Mouse (Mus musculus) liver, embryonic 15.5 days (tissue): ENCODE measurements around the gene Usp36. TPM values are rescaled to one million over a fixed set of nuclear protein-coding genes. Genes with fewer than 3 reads are reported as not detected.
A peak's percentile ranks its signal among the peaks of the same experiment; 100 is the strongest.

ENCODE experiments used
- ATAC-seq: fragments of 200-750 bp; cut with Nextera tagmentation; 2 replicates; pipeline ENCODE4 v1.8.0; 2017; ENCODE audit warnings: moderate number of reproducible peaks, mild to moderate bottlenecking, moderate library complexity; ENCODE audit not compliant: insufficient read depth
- H3K27ac ChIP-seq: fragments of 300-500 bp; sonication (generic); replicated peaks from 2 replicates; pipeline ENCODE4 v1.5.1; 2015; ENCODE audit warnings: mild to moderate bottlenecking, inconsistent platforms
- H3K27me3 ChIP-seq: fragments of 300-500 bp; sonication (generic); 2 replicates; pipeline ENCODE4 v1.6.1; 2015; ENCODE audit warnings: mild to moderate bottlenecking, inconsistent platforms
- H3K36me3 ChIP-seq: fragments of 300-500 bp; sonication (generic); replicated peaks from 2 replicates; pipeline ENCODE4 v1.6.1; 2015; ENCODE audit warnings: moderate library complexity, mild to moderate bottlenecking, inconsistent platforms
- H3K4me1 ChIP-seq: fragments of 300-500 bp; sonication (generic); replicated peaks from 2 replicates; pipeline ENCODE4 v1.6.1; 2015; ENCODE audit warnings: inconsistent platforms
- H3K4me2 ChIP-seq: fragments of 300-500 bp; sonication (generic); 2 replicates; pipeline ENCODE4 v1.6.1; 2015; ENCODE audit warnings: moderate library complexity, mild to moderate bottlenecking, inconsistent platforms
- H3K4me3 ChIP-seq: fragments of 300-500 bp; sonication (generic); replicated peaks from 2 replicates; pipeline ENCODE4 v1.5.1; 2015; ENCODE audit warnings: mild to moderate bottlenecking, inconsistent platforms
- H3K9ac ChIP-seq: fragments of 300-500 bp; sonication (generic); 2 replicates; pipeline ENCODE4 v1.6.1; 2015; ENCODE audit warnings: moderate library complexity, mild to moderate bottlenecking, inconsistent platforms
- H3K9me3 ChIP-seq: fragments of 300-500 bp; sonication (generic); replicated peaks from 2 replicates; pipeline ENCODE4 v1.6.1; 2016; ENCODE audit warnings: inconsistent platforms
- WGBS: fragments of 180-500 bp; shearing (Covaris S2); methylation state at CpG from one replicate; pipeline ENCODE4 v1.1.7; 2015; ENCODE audit warnings: mixed read lengths; ENCODE audit not compliant: insufficient replicate concordance; 5-methylcytosine and 5-hydroxymethylcytosine counted together
- polyA plus RNA-seq: library from polyadenylated mRNA; unstranded; fragments of >200 nt; fragmentation: Nextera tagmentation; extraction: Ambion mirVana; gene quantifications from 2 replicates; pipeline ENCODE4 v1.2.1, GENCODE M21; 2015

The Usp36 gene
- polyA plus RNA-seq: 5.9 and 6.6 TPM in 2 replicates

GRCm38 (mm10) chr11:118289999-118290889, at the start of gene Usp36:
Gene Usp36, minus strand, starts transcription at chr11:118290244.
- peak within 1 kb of the TSS; percentile 82 for H3K4me3 ChIP-seq
- WGBS: 1% methylated on average over 68 of the region's 68 CpGs
- peak; percentile 98 for ATAC-seq

DNA sequence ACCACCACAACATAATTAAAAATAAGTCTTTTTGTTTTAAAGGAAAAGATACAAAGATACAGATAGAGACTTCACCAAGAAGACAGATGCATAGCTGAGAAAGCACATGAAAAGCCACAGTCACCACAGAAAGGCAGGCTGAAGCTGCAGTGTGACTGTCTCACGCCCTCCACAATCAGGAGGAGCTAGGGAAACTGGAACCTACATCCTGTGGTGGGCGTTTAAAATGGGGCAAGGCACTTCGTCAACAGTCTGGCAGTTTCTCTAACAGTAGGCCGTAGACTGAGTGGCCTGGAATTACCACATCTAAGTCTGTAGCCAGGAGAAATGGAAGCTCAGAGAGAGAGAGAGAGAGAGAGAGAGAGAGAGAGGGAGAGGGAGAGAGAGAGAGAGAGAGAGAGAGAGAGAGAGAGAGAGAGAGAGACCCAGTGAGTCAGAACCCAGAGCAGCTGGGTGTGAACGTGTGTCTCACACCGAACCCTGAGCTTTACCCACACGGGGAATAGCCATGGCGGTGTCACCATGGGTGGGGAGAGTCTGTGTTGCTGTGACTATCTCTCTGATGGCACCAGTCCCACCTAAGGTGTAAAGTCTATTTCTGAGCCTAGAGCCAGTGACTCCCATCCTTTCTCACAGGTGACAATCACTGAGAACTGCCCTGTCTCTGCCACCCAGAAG, 47.6 kb upstream of the Usp36 start:
- Histone ChIP-seq H3K27me3 (0 out of 2 replicates have a peak, but pooled peaks cover under 1% of the 10 kb centered on the region), H3K4me2 (no peak overlapping the region), H3K36me3 (no peaks in the 10 kb centered on the region), H3K4me3 (no peak overlapping the region), H3K4me1 (no peaks in the 10 kb centered on the region), H3K9ac (no peak overlapping the region), H3K27ac (no peak overlapping the region), H3K9me3 (no peaks in the 10 kb centered on the region)
- 38% methylated on average over 8 of the region's 8 CpGs for WGBS
- ATAC-seq: no peak

More at GRCm38 (mm10) chr11:118289999-118290889, at the start of gene Usp36:
- Histone ChIP-seq H3K27ac (peak within 1 kb of the TSS; percentile 78), H3K9ac (peak within 1 kb of the TSS; percentile 77), H3K9me3 (no peaks in the 10 kb centered on the region), H3K27me3 (no peaks in the 10 kb centered on the region; the same call in 1 of the 2 replicates), H3K4me1 (peaks cover 27% of the 10 kb centered on the region), H3K36me3 (peaks cover 25% of the 10 kb centered on the region), H3K4me2 (peak within 1 kb of the TSS; percentile 98)

DNA sequence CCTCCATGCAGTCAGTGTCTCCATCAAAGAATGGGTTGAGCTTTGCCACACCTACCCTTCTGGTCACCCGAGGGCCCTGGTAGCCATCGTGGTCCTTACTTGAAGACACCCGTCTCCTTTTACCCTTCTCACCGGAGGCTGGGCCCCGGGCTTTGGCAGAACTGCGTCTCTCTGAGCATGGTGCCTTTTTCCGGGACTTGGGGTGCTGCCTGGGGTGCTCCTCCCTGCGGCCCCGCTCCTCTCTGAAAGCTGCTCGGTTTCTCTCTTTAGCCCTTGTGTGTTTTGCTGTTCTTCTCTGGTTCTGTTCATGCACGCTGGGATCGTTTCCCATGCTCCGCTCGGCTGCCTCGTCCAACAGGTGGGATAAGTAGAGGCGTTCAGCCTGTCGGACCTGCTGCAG, 43.4 kb upstream of the Usp36 start:
- no peak overlapping the region for H3K9ac ChIP-seq
- H3K4me3 ChIP-seq: no peak overlapping the region
- 76% methylated on average over 17 of the region's 17 CpGs for WGBS
- H3K27me3 ChIP-seq: no peaks in the 10 kb centered on the region
- H3K9me3 ChIP-seq: no peaks in the 10 kb centered on the region
- H3K4me2 ChIP-seq: no peak overlapping the region
- no peaks in the 10 kb centered on the region for H3K36me3 ChIP-seq
- ATAC-seq: no peak
- H3K4me1 ChIP-seq: no peaks in the 10 kb centered on the region
- no peak overlapping the region for H3K27ac ChIP-seq

DNA sequence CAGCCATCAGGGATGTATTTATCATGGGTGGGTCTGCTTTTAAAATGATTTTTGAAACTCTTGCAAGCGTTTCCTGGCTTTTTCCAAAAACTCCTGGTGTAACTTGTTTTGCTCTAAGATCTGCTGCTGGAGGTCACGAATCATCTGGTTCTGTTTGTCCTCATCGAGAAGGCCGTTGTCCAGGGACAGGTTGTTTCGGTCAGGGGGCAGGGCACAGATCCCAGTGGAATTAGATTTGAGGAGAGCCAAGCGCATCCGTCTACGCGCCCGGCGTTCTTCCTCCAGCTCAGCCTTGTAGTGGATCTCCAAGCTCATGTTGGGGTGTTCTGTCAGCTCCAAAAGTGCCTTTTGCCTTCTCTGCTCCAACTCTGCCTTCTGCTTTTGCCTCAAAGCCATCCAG, 42.3 kb upstream of the Usp36 start:
- H3K36me3 ChIP-seq: no peaks in the 10 kb centered on the region
- no peak for ATAC-seq
- H3K4me3 ChIP-seq: no peak overlapping the region
- H3K4me2 ChIP-seq: no peak overlapping the region
- no peaks in the 10 kb centered on the region for H3K27me3 ChIP-seq
- H3K9me3 ChIP-seq: no peaks in the 10 kb centered on the region
- no peaks in the 10 kb centered on the region for H3K4me1 ChIP-seq
- WGBS: 78% methylated on average over 11 of the region's 11 CpGs
- H3K9ac ChIP-seq: no peak overlapping the region
- H3K27ac ChIP-seq: no peak overlapping the region

GRCm38 (mm10) chr11:118330777-118331176, 40.7 kb upstream of the Usp36 start:
- ATAC-seq: no peak
- Histone ChIP-seq H3K4me1 (no peaks in the 10 kb centered on the region), H3K9me3 (no peaks in the 10 kb centered on the region), H3K4me2 (no peak overlapping the region), H3K27me3 (peaks cover 3% of the 10 kb centered on the region; the same call in 1 of the 2 replicates), H3K27ac (no peak overlapping the region), H3K9ac (no peak overlapping the region), H3K36me3 (no peaks in the 10 kb centered on the region), H3K4me3 (no peak overlapping the region)
- 79% methylated on average over 16 of the region's 16 CpGs for WGBS

DNA sequence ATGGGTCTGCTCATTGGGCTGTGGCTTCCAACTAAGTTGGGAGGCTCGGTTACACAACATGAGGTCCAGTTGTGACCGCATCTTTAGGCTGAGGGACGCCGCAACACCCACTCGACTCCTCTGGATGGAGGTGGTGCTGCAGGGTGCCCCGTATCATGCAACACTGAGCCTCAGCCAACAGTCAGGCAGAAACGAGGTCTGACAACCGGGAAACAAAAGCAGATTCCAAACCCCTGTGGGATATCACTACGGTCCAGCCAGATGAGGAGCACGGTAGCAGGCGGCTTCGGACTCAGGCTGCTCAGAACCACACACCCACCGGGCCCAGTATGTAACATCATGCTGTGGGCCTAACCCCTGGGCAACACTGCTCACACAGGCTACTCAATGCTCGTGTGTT, 40.3 kb upstream of the Usp36 start:
- H3K9ac ChIP-seq: no peak overlapping the region
- H3K4me2 ChIP-seq: no peak overlapping the region
- H3K4me3 ChIP-seq: no peak overlapping the region
- H3K27ac ChIP-seq: no peak overlapping the region
- H3K9me3 ChIP-seq: no peaks in the 10 kb centered on the region
- WGBS: 78% methylated on average over 14 of the region's 14 CpGs
- H3K36me3 ChIP-seq: no peaks in the 10 kb centered on the region
- no peaks in the 10 kb centered on the region for H3K4me1 ChIP-seq
- ATAC-seq: no peak
- H3K27me3 ChIP-seq: peaks cover 3% of the 10 kb centered on the region; the same call in 1 of the 2 replicates

GRCm38 (mm10) chr11:118328947-118329346, 38.9 kb upstream of the Usp36 start:
- H3K4me3 ChIP-seq: no peak overlapping the region
- H3K4me2 ChIP-seq: no peak overlapping the region
- no peak for ATAC-seq
- H3K27ac ChIP-seq: no peak overlapping the region
- H3K9ac ChIP-seq: no peak overlapping the region
- peaks cover 3% of the 10 kb centered on the region; the same call in 1 of the 2 replicates for H3K27me3 ChIP-seq
- H3K4me1 ChIP-seq: no peaks in the 10 kb centered on the region
- WGBS: 70% methylated on average over 5 of the region's 5 CpGs
- no peaks in the 10 kb centered on the region for H3K36me3 ChIP-seq
- no peaks in the 10 kb centered on the region for H3K9me3 ChIP-seq

GRCm38 (mm10) chr11:118328511-118328910, 38.5 kb upstream of the Usp36 start:
- no peak overlapping the region for H3K27ac ChIP-seq
- WGBS: 73% methylated on average over 6 of the region's 6 CpGs
- H3K36me3 ChIP-seq: no peaks in the 10 kb centered on the region
- no peaks in the 10 kb centered on the region for H3K9me3 ChIP-seq
- H3K4me3 ChIP-seq: no peak overlapping the region
- H3K4me1 ChIP-seq: no peaks in the 10 kb centered on the region; the same call in 1 of the 2 replicates
- H3K27me3 ChIP-seq: peaks cover 3% of the 10 kb centered on the region; the same call in 1 of the 2 replicates
- no peak overlapping the region for H3K9ac ChIP-seq
- ATAC-seq: no peak
- no peak overlapping the region for H3K4me2 ChIP-seq

DNA sequence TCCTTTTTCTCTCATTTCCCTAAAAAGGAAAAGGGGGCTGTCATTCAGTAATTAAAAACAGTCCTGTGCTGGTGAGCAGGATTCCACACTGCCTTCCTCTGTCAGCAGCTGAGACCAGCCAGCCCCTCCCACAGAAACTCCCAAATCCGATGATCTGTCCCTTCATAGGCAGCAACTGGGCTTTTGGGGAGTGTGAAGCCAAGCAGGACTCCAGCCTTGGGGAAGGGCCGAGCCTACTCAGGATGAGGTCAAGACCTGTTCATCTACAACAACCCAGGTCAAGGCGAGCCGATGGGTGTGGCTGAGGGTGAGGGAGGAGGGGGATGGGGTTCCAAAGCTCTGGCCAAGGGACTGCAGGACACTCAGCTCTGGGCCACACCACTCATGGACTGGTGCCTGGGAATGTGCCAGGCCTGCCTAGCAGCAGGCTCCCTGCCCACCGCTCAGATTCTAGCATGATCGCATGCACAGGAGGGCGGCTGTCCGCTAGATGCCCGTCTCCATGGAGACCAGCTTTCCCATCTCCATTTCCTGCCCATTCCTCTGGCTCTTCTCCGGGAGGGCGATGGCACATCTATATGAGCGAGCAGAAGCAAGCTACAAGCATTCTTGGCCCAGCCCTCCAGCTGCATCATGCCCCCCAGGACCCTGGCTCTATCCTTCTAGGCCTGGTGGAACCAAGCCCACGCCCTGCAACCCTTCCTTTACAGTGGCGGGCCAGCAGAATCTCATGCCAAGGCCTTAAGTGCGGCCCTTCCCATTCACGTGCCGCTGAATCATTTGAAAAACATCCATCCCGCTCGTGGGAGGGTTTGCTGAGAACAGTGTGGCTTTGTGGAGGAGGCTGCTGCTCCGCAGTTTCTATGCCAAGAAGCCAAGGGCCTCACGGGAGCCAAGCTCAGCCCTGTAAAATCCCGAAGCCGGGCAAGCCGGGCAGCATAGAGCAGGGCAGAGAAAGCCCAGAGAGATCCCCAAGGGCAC, 37.2 kb upstream of the Usp36 start:
- H3K27me3 ChIP-seq: peaks cover 3% of the 10 kb centered on the region; the same call in 1 of the 2 replicates
- 72% methylated on average over 24 of the region's 24 CpGs for WGBS
- H3K9ac ChIP-seq: no peak overlapping the region
- H3K9me3 ChIP-seq: no peaks in the 10 kb centered on the region
- H3K4me1 ChIP-seq: no peaks in the 10 kb centered on the region; the same call in 1 of the 2 replicates
- no peak for ATAC-seq
- no peak overlapping the region for H3K27ac ChIP-seq
- no peak overlapping the region for H3K4me2 ChIP-seq
- H3K36me3 ChIP-seq: no peaks in the 10 kb centered on the region
- H3K4me3 ChIP-seq: no peak overlapping the region

- no peak overlapping the region for H3K9ac ChIP-seq
- 64% methylated on average over 4 of the region's 4 CpGs for WGBS
- no peaks in the 10 kb centered on the region for H3K36me3 ChIP-seq
- H3K27me3 ChIP-seq: peaks cover 3% of the 10 kb centered on the region; the same call in 1 of the 2 replicates
- H3K4me1 ChIP-seq: no peaks in the 10 kb centered on the region; the same call in 1 of the 2 replicates
- no peak for ATAC-seq
- H3K4me2 ChIP-seq: no peak overlapping the region
- no peaks in the 10 kb centered on the region for H3K9me3 ChIP-seq
- no peak overlapping the region for H3K4me3 ChIP-seq
- H3K27ac ChIP-seq: no peak overlapping the region
Measured at GRCm38 (mm10) chr11:118326491-118326890, 36.4 kb upstream of the Usp36 start.
